Mouse (Mus musculus): ENCODE results near the gene Olfr1277.

Olfr1277 gene

DNA sequence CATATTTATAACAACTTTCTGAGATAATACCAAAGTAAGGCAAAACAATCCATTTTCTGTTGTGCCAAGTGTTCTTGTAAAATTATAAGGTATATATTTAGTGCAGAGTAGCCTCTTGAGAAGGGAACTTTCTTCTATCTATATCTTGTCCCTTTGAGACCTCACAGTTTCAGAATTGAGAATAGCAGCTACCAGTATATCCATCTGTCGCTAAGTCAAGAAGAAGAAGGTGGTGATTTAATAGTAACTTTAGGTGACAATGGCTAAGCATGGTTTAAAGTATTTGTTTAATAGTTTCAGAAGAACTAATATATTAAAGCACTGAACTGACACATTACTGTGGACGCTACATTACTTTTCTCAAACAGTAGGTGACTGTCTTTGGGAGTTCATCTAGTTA lies at the start of gene Olfr1277:
Gene Olfr1277 (minus strand): TSS at position 101 of the 400 bp plus-strand sequence.
- DNase-seq (ENCODE audit: low read depth), result no peak

DNA sequence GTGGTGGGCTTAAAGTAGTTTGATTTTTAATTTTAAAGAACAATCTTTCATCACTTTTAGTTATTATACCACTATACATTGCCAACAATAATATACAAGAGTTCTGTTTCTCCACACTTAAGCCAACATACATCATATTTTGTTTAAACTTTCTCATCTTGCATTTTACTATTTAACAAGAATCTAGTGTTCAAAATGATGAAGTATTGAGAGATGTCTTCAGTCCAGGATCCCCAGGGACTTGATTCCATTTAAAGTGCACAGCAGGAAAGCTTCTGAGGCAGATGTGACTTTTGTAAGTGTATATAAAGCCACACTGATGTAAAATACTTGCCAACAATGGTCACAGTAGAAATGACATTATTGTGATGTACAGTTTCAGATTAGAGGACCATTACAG lies 39.8 kb upstream of the Olfr1277 start, which contains the start of gene Olfr1280:
Gene Olfr1280 (plus strand): TSS at position 301 of the 400 bp plus-strand sequence.
- no peak for DNase-seq (ENCODE audit: low read depth)

DNA sequence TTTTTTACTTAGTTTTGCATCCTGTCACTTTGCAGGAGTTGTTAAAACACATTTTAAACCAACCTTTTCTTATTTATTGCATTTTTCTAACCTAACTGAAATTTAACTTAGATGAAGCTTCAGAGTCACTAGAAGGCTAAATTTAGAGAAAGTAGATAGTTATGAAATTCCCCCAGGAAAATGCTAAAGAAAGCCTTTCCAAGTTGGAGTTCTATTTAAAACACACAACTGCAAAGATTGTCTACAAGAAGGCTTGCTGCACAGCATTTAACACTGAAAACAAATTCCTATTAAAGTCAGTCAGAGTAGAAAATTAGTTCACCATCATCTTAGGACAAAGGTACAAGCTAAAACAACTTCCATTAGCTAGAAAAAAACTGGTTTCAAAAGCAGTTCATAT lies 26.5 kb upstream of the Olfr1277 start, which contains the start of gene Olfr1279:
Gene Olfr1279 (plus strand): TSS at position 262 of the 400 bp plus-strand sequence.
- no peak for DNase-seq (ENCODE audit: low read depth)

DNA sequence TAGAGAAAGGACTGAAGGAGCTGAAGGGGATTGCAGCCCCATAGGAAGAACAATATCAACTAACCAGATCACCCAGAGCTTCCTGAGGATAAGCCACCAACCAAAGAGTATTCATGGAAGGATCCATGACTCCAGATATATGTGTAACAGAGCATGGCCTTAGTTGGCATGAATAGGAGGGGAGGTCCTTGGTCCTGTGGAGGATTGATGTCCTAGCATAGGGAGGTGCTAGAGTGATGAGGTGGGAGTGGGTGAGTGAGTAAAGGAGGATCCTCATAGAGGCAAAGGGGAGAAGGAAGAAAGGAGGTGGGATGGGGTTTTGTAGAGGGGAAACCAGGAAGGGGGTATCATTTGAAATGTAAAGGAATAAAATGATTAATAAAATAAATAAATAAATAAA lies 24.6 kb upstream of the Olfr1277 start:
- DNase-seq (ENCODE audit: low read depth), result no peak

DNA sequence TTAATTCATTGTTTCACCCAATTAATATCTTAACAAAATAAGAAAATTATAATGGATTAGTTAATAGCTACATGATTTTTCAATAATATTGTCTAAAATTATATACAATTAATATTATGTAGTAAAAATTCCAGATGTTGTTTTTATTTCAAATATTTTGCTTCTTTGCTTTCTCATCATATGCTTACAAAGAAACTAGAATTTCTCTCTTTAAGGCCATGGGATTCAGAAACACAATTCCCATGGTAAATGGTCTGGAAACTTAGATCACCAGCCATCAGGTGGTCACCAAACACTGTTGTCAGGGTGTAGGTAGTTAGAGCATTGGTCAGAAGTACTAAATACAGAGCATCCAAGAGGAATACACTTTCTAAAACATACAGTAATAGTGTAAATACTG lies 15.9 kb upstream of the Olfr1277 start, which contains the start of gene Olfr1278:
Gene Olfr1278 (plus strand): TSS at position 301 of the 400 bp plus-strand sequence.
- DNase-seq (ENCODE audit: low read depth), result no peak

DNA sequence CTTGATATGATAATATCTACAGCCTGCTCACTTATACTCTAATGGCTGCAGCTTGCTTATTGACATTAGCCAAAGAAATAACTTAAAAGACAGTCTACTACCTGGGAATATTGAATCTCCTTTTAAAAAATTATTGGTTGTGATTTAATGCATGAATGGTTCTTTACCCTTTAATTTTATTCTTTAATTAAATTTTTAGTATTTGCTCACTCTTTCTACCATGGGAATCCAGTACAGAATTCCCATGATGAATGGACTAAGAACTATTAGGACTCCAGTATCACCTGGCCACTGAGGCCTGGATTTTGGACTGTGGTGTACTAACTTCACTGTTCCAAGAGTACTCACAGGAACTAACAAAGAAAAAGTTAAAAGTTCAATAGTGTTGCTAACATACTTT lies 19.7 kb downstream of the Olfr1277 start, which contains the start of gene Olfr1276:
Gene Olfr1276 (plus strand): TSS at position 301 of the 400 bp plus-strand sequence.
- DNase-seq (ENCODE audit: low read depth), result no peak

DNA sequence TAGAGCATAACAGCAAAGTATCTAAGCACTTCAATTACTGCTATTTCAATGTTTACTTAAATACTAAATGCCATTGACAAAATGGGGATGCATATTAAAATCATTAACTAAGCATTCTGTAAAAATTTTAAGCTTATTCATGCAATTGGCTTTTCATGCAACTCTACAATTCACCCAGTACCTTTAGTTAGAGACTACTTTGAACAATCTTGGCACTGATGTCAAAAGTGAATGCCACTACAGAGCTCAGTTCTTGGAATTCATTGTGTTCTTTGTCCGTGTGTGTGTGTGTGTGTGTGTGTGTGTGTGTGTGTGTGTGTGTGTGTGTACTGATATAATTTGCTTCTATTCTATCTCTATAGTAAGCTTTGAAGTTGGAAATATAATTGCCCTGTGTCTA lies 38.7 kb downstream of the Olfr1277 start, which contains the start of gene Olfr1275:
Gene Olfr1275 (minus strand): TSS at position 101 of the 400 bp plus-strand sequence.
- no peak for DNase-seq (ENCODE audit: low read depth)

DNA sequence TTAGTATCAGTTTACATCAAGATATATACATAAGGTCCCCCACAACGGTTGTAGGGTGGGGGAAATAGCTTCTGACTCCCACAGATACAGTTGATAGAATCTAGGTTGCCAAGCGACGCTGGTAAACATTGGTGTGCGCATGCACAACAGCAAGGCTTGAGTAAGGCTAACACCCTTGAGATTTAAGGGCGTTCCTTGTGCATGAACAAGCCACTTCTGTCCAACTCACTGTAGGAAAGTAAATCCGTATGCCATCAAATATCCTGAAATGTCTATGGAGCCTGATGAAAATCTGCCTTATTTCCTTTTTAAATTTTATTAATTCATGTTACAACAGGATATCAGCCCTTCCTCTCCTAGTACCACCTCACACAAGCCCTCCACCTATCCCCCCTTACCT lies 44.4 kb downstream of the Olfr1277 start, which contains the start of gene 4930430A15Rik:
Gene 4930430A15Rik (minus strand): TSS at position 101 of the 400 bp plus-strand sequence.
- DNase-seq (ENCODE audit: low read depth), result no peak

Data from c-Kit-positive CD71-positive TER-119-negative erythroid progenitor cells, embryonic 14.5 days (primary cell).